17 mouse cellular contexts compared by ENCODE assay signal in the genomic region with DNA sequence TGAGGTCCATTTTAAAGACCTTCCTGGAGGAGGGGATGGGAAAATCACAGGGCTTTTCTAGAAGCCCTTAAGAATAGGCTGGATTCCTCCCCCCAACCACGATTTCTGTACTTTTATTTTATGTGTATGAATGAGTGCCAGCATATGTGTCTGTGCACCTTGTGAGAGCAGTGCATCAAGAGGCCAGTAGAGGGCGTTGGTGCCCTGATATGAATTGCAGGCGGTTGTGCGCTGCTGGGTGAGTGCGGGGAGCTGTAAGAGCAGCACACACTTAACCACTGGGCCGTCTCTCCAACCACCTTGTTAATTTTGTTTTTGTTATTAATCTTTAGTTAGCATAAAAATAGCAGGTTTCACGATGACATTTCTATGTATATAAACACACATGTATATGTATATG. TPM values are rescaled to one million over a fixed set of nuclear protein-coding genes. Genes with fewer than 3 reads are reported as not detected.
DNase-seq lines count a peak whose midpoint lies in the region; ATAC-seq and TF ChIP-seq lines count a peak whose summit lies in the region.
"Had no signal": no experiment of that assay in that cellular context is flagged by ENCODE, and none has a peak within 500 bp of the region (broad histone marks: within the 10 kb centered on the region; RNA-seq: fewer than 3 reads in every experiment).

No protein-coding gene starts in this region.

- peak overlapping the region; percentile 44 for H3K4me3 ChIP-seq in megakaryocyte, embryonic 14.5 days (replicated peaks)
- no peak overlapping the region for H3K4me3 ChIP-seq in bone marrow macrophage, adult 2 months (ENCODE audit: insufficient read depth, low read length)
- no peak overlapping the region for H3K4me3 ChIP-seq in kidney, adult 2 months (ENCODE audit: insufficient read depth, low read depth, low read length)
- H3K4me3 ChIP-seq: embryonic facial prominence, embryonic 12.5 days; heart, adult 2 months; hindbrain, embryonic 12.5 days; neural tube, embryonic 13.5 days had no signal

- H3K36me3 ChIP-seq in megakaryocyte, embryonic 14.5 days (replicated peaks; ENCODE audit: low read length): peaks cover 82% of the 10 kb centered on the region
- no peaks in the 10 kb centered on the region for H3K36me3 ChIP-seq in kidney, adult 2 months (ENCODE audit: control insufficient read depth, insufficient read depth, low read length)
- H3K36me3 ChIP-seq: embryonic facial prominence, embryonic 12.5 days; hindbrain, embryonic 12.5 days; neural tube, embryonic 13.5 days had no signal

- no peak overlapping the region; the same call in 1 of the 2 replicates for H3K27ac ChIP-seq in bone marrow macrophage, adult 2 months (ENCODE audit: insufficient read depth, low read depth, low read length)
- no peak overlapping the region for H3K27ac ChIP-seq in kidney, adult 2 months (ENCODE audit: insufficient read depth, low read depth, low read length)
- H3K27ac ChIP-seq: embryonic facial prominence, embryonic 12.5 days; heart, adult 2 months; hindbrain, embryonic 12.5 days; neural tube, embryonic 13.5 days had no signal

- DNase-seq in CD4-positive helper T cell, adult 2 months (ENCODE audit: low read depth, low spot score): peak; percentile 34
- DNase-seq in ES-CJ7 (ENCODE audit: low read depth, low spot score): peak; percentile 13
- DNase-seq in kidney, adult 2 months: no peak
- no peak for DNase-seq in adrenal gland, postnatal 10 days
- DNase-seq: cerebellum, adult 18-20 months; forebrain, postnatal 0 days; heart, adult 2 months; kidney, adult 18-20 months; kidney, postnatal 25 days; lung, adult 2 months; right cerebral cortex, postnatal 4 days had no signal

- 90% methylated on average over 7 of the region's 7 CpGs for WGBS in kidney, adult 2 months

- H3K4me1 ChIP-seq in megakaryocyte, embryonic 14.5 days: peaks cover 99% of the 10 kb centered on the region
- H3K4me1 ChIP-seq in bone marrow macrophage, adult 2 months (ENCODE audit: control insufficient read depth, insufficient read depth, low read length): peaks cover 41% of the 10 kb centered on the region
- no peaks in the 10 kb centered on the region for H3K4me1 ChIP-seq in kidney, adult 2 months (ENCODE audit: control insufficient read depth, insufficient read depth, low read length)
- H3K4me1 ChIP-seq: embryonic facial prominence, embryonic 12.5 days; hindbrain, embryonic 12.5 days; neural tube, embryonic 13.5 days had no signal

- no peak for TF ChIP-seq POLR2A in bone marrow macrophage, adult 2 months (IDR thresholded peaks at IDR 0.05; ENCODE audit: borderline replicate concordance, low read depth, low read length)
- TF ChIP-seq POLR2A in kidney, adult 2 months (IDR thresholded peaks at IDR 0.05; ENCODE audit: low read depth, low read length): no peak

- no peak for ATAC-seq in megakaryocyte, adult 5-6 weeks (ENCODE audit: poor library complexity, severe bottlenecking)
- ATAC-seq: forebrain, postnatal 0 days had no signal

- H3K9me3 ChIP-seq in megakaryocyte, embryonic 14.5 days: no peaks in the 10 kb centered on the region
- H3K9me3 ChIP-seq: embryonic facial prominence, embryonic 12.5 days; hindbrain, embryonic 12.5 days; neural tube, embryonic 13.5 days had no signal

- TF ChIP-seq CTCF in bone marrow macrophage, adult 2 months (IDR thresholded peaks at IDR 0.05; ENCODE audit: low read depth, low read length): peak; percentile 42; the same call in 1 of the 2 replicates
- no peak for TF ChIP-seq CTCF in kidney, adult 2 months (conservative IDR thresholded peaks at IDR 0.05; ENCODE audit: insufficient read depth, insufficient read length, low read depth, low read length)

- no peaks in the 10 kb centered on the region for H3K27me3 ChIP-seq in megakaryocyte, embryonic 14.5 days (replicated peaks)
- H3K27me3 ChIP-seq in kidney, adult 2 months (replicated peaks; ENCODE audit: control insufficient read depth, insufficient read depth, low read length): no peaks in the 10 kb centered on the region
- H3K27me3 ChIP-seq: hindbrain, embryonic 12.5 days; neural tube, embryonic 13.5 days had no signal

RNA-seq across cellular contexts. Expression of gene Runx1, which starts 26.0 kb away (rescaled TPM):
- 322 and 895 TPM in 2 replicates for polyA plus RNA-seq in megakaryocyte, embryonic 14.5 days (2012; ENCODE audit: insufficient read depth, low replicate concordance)
- 93.4 and 112 TPM in 2 replicates for total RNA-seq in megakaryocyte, adult 5-6 weeks (2015)
- 44.7 and 61.5 TPM in 2 replicates for total RNA-seq in megakaryocyte, adult 5-6 weeks (2017)
- 86.8 and 103 TPM in 2 replicates for polyA plus RNA-seq in bone marrow macrophage, adult 2 months (2012; ENCODE audit: insufficient read depth, insufficient read length, missing spikeins)
- polyA plus RNA-seq in kidney, adult 2 months (2012; rRNA removed): 1.5 and 2.2 TPM in 2 replicates
- total RNA-seq in adrenal gland, postnatal 10 days (2021): 1 to 10 TPM; 4.2 to 5.8 TPM

Comparison
In these comparisons a context has a peak if more than half of its experiments do, and no peak if none do; other contexts are left out.
1. DNase-seq: peak in CD4-positive helper T cell, adult 2 months (single experiment) and ES-CJ7 (single experiment); none in kidney, adult 2 months (single experiment) and adrenal gland, postnatal 10 days (single experiment).
2. RNA of gene Runx1, which starts 26.0 kb away (polyA plus RNA-seq): 322 to 895 TPM in megakaryocyte, embryonic 14.5 days and 86.8 to 103 TPM in bone marrow macrophage, adult 2 months; 1.5 to 2.2 TPM in kidney, adult 2 months; every median in the first group is over 10 times any median in the second.